Mouse (Mus musculus) lung, adult 2 months (tissue): ENCODE results near the gene Card11. TPM values are rescaled to one million over a fixed set of nuclear protein-coding genes. Genes with fewer than 3 reads are reported as not detected.

Source experiments
- DNase-seq: peaks from one replicate; pipeline ENCODE4 v3.0.0; 2022
- H3K4me1 ChIP-seq: fragments of 200-500 bp; 2 replicates; pipeline ENCODE4 v1.6.1; 2011; ENCODE audit warnings: low read length; ENCODE audit not compliant: control insufficient read depth, insufficient read depth
- H3K4me3 ChIP-seq: fragments of 200-500 bp; replicated peaks from 2 replicates; pipeline ENCODE3; 2011; ENCODE audit warnings: low read depth, mild to moderate bottlenecking, control low read depth, low read length; ENCODE audit errors: extremely low read depth
- CTCF ChIP-seq: fragments of 200-500 bp; IDR thresholded peaks from 2 replicates; pipeline ENCODE4 v1.5.1; 2011; ENCODE audit warnings: mild to moderate bottlenecking, low read length, control low read depth; ENCODE audit not compliant: insufficient read depth
- POLR2A ChIP-seq: fragments of 200-500 bp; IDR thresholded peaks from 2 replicates; pipeline ENCODE4 v1.6.1; 2011; ENCODE audit warnings: low read depth, mild to moderate bottlenecking, control low read depth, low read length, borderline replicate concordance; ENCODE audit errors: extremely low read depth
- WGBS: fragments of 180-500 bp; shearing (Covaris S2); methylation state at CpG from one replicate; pipeline ENCODE4 v1.1.7; 2018; 5-methylcytosine and 5-hydroxymethylcytosine counted together
- polyA plus RNA-seq: library from polyadenylated mRNA; depleted of rRNA; stranded (reverse); fragments of >200 nt; gene quantifications from 2 replicates; pipeline ENCODE4 v1.2.3, GENCODE M21; 2012; rRNA removed

Card11 gene
- polyA plus RNA-seq = 12.3 and 15.3 TPM in 2 replicates

DNA sequence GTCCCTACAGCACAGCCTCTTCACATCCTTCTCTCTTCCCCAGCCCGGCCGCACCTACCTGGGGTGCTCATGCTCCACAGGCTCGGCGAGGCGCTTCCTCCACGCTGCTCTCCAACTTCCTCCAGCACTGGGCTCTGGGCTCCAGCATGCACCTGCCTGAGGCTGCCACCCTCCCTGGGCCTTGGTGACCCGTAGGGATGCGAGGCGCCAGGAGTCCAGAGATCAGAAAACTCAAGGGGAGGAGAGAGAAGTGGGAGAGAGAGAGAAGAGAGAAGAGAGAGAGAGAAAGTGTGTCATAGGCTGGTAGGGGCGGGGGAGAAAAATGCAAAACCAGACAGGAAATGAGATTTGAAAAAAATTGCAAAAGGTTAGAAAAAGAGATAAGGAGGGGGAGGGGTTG, at the start of gene Card11:
Card11 (minus strand) TSS at position 234 of the 400 bp plus-strand sequence.
- no peak for DNase-seq

DNA sequence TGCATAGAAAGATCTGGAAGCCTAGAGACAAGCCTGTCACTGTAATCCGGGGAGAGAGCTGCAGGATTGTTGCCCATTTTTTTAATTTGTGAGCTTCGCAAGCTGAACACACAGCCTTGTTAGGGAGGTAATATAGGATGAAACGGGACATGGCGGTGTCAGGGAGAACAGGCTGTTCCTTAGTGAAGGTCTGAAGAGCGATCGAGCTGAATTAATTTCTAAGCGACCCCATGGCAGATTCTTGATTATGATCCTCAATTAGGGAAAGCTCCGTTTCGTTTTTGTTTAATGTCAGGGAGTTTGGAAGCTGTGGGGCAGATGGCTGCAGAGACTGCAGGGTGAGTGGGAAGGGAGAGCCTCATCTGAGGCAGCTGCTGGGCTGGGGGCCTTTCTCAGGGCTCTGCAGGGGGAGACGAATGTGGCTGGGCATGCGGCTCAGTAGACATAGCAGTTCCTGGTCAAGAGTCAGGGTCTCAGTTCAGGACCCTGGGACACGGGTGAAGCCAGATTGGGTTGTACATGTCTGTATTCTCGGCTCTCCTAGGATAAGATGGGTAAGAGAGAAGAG, 47.4 kb upstream of the Card11 start:
- Histone ChIP-seq H3K4me1 (no peaks in the 10 kb centered on the region), H3K4me3 (no peak overlapping the region)
- 77% methylated on average over 13 of the region's 13 CpGs for WGBS
- TF ChIP-seq POLR2A (no peak), CTCF (no peak)
- no peak for DNase-seq

More for the DNA sequence above, at the start of gene Card11:
- 40% methylated on average over 10 of the region's 10 CpGs for WGBS
- Histone ChIP-seq H3K4me3 (peak within 1 kb of the TSS; percentile 54), H3K4me1 (no peaks in the 10 kb centered on the region)
- TF ChIP-seq CTCF = no peak
- TF ChIP-seq POLR2A = no peak

DNA sequence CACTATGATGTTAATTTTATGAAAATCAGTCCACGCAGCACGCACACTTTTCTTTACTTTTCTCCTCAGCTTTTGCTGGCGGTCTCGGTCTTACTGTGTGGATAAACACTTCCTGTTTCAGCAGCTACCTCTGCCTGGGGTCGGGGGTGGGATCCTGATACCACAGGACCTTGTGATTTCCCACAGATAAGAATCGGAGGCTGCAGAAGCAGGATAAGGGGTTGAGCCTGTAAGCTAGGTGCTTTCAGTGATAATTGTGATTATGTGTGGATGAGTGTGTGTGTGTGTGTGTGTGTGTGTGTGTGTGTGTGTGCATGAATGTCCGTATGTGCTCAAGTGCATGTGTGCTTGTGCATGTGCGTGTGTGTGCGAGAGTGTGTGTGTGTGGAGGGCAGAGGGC, 44.6 kb upstream of the Card11 start:
- WGBS = 62% methylated on average over 9 of the region's 9 CpGs
- DNase-seq = no peak
- Histone ChIP-seq H3K4me1 (no peaks in the 10 kb centered on the region), H3K4me3 (no peak overlapping the region)
- no peak for TF ChIP-seq CTCF
- no peak for TF ChIP-seq POLR2A

DNA sequence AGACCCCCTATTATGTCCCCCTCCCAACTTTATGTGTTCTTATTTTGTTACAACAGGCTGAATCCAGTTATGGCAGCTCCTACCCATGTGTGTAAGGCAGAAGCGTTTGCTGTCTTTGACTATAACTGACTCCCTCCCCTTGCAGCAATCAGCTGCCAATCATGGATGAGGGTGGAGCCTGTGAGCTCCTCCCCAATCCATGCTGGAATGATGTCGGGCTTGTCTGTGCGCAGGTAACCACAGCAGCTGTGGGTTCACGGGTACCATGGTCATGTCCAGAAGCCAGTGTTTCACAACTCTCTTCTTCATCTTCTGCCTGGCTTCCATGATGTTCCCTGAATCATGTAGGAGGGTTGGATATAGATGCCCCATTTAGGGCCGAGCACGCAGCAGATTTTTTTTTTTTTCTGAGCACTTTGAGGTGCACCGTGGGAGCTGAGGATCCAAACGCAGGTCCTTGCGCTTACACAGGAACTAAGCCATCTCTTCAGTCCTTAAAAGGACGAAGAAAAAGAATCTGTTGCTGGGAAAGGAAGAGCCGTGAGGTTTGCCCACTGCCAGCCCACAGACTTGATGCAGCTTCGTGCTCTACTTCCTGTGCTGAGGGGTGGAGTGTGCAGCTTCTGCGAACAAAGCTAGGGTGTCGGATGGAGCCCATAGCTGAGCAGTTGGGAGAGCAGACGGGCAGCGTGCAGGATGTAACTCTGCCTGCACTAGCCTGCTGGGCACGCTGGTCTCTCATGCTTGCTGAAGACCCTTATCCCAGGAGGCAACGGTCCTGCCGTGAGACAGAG, 43.5 kb upstream of the Card11 start:
- no peak for DNase-seq
- H3K4me1 ChIP-seq = no peaks in the 10 kb centered on the region
- TF ChIP-seq POLR2A (no peak; the same call in 1 of the 2 replicates), CTCF (no peak)
- 36% methylated on average over 19 of the region's 19 CpGs for WGBS
- peak overlapping the region; percentile 41 for H3K4me3 ChIP-seq

DNA sequence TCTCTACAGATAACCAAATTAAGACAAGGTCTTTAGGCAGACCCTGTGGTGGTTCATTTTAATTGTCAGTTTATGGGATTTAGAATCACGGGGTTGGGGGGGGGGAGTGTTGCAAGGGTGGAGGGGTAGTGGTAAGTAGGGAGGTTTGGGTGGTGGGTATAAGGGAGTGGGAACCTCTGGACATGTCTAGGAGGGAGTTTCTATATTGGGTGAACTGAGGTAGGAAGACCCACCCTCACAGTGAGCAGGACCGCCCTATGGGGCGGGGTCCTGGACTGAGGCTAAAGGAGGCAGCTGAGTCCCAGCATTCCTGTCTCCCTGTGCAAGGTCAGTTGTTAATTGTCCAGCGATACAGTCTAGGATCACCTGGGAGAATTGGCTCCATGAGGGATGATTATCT, 42.0 kb upstream of the Card11 start:
- Histone ChIP-seq H3K4me3 (no peak overlapping the region), H3K4me1 (no peaks in the 10 kb centered on the region)
- DNase-seq = no peak
- 90% methylated on average over 4 of the region's 4 CpGs for WGBS
- TF ChIP-seq POLR2A = no peak
- TF ChIP-seq CTCF = no peak

DNA sequence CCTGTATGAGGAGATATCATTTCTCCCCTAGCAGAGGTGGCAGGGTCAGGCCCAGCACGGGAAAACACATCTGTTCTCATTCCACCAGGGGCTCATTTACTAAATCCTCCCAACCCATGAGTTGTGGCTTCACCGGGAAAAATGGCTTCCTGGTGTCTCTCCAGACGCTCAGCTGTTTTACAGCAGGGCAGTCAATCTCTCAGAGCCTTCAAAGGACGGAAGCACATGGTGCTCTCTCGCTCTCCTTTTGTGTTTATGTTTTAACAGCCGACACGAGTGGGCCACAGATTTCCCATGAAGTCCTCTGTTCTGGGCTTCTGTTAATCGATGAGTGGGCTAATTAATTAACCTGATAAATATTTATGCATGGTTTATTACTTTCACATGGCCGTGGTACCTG, 40.5 kb upstream of the Card11 start:
- no peak for DNase-seq
- H3K4me3 ChIP-seq = no peak overlapping the region
- H3K4me1 ChIP-seq = no peaks in the 10 kb centered on the region
- WGBS = 43% methylated on average over 9 of the region's 9 CpGs
- TF ChIP-seq CTCF = no peak
- no peak for TF ChIP-seq POLR2A

DNA sequence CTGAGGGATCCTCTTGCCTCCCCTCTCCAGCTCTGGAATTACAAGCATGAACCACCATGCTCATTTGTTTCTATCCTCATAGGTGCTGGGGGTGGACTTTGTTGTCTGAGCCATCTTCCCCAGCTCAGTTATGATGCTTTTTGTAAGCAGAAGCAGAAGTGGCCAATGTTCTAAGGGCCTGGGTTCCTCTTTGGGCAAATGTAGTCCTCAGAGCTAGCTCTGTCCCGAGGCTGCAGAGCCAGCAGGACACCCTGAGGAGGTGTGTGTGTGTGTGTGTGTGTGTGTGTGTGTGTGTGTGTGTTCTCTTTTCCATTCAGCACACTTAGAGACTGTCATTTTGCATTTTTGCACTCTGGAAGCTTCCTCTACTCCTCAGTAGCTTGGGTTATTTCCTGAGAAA, 38.0 kb upstream of the Card11 start:
- Histone ChIP-seq H3K4me1 (no peaks in the 10 kb centered on the region), H3K4me3 (no peak overlapping the region)
- DNase-seq = no peak
- TF ChIP-seq CTCF (no peak), POLR2A (no peak)
- 39% methylated on average over 1 of the region's 1 CpGs for WGBS

DNA sequence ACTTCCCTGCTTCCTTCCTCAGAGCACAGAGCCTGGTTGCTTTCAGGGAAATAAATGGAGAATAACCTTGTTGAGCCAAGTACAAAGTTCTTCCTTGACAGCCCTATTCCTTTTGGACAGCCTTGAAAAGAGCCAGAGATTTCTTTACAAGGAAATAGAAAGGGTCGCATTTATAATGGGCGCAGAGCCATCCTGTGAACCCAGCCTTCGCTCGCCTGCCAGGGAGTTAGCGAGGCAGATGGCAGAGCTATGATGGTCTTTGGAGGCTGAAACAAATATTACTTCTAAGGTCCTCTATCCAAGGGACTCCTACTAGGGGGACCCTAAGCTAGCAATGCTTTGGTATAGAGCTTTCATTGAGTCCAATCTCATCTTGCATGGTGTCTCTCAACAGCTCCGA, 35.0 kb upstream of the Card11 start:
- 78% methylated on average over 6 of the region's 6 CpGs for WGBS
- no peak for DNase-seq
- TF ChIP-seq POLR2A (no peak), CTCF (no peak)

DNA sequence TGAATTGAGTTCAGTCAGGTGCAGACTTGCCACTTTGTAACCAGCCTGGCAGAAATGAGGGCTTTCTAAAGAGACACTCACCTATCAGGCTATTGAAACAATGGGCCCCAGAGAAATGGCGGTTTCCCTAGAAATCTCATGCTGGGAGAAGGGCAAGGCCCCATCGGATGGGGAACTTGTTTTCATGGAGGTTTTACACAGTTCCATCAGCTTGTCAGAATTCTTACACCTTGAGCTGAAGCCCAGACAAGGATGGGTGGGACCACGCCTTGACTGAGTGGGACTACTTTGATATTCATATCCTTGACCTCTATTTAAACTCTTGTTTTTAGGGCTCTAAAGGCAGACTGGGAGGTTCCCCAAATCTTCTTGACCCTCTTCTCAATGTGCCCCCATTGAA, 33.9 kb upstream of the Card11 start:
- H3K4me3 ChIP-seq = no peak overlapping the region
- no peak for TF ChIP-seq POLR2A
- TF ChIP-seq CTCF = no peak
- no peaks in the 10 kb centered on the region for H3K4me1 ChIP-seq
- DNase-seq = no peak
- 73% methylated on average over 3 of the region's 3 CpGs for WGBS

More for the DNA sequence above, 35.0 kb upstream of the Card11 start:
- Histone ChIP-seq H3K4me3 (no peak overlapping the region), H3K4me1 (no peaks in the 10 kb centered on the region)

DNA sequence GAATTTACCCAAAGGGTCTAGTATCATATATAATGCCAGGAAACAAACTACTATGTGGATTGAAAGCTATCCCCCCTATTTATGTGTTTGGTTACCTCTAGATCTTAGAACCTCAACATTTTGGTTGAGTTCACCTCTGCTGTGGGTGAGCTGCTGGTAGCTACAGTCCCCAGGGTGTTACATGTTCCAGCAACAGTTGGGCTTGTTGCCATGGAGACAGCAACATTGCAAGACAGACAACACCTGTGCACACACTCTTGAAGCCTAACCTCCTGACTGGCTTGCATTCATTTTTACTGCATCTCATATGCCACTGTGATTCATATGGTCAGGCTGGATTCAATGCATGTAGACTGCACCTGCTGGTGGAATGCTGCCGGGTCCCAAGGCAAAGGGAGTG, 32.6 kb upstream of the Card11 start:
- no peak for DNase-seq
- TF ChIP-seq POLR2A (no peak), CTCF (no peak)
- WGBS = 88% methylated on average over 1 of the region's 1 CpGs

More for the DNA sequence above, 32.6 kb upstream of the Card11 start:
- Histone ChIP-seq H3K4me3 (no peak overlapping the region), H3K4me1 (no peaks in the 10 kb centered on the region)
